Mouse (Mus musculus) c-Kit-positive CD71-negative TER-119-negative erythroid progenitor cells, embryonic 14.5 days (primary cell): ENCODE measurements around the gene Nus1.
A peak's percentile ranks its signal among the peaks of the same experiment; 100 is the strongest.

Experiments used
- DNase-seq: peaks from one replicate; pipeline ENCODE4 v3.0.0-alpha.2; 2013; ENCODE audit warnings: low read depth

Nus1 gene

GRCm38 (mm10) chr10:52417998-52418860 lies 882 bp downstream of the Nus1 start:
- DNase-seq = peak; percentile 7

GRCm38 (mm10) chr10:52418931-52419330 lies 1.6 kb downstream of the Nus1 start:
- DNase-seq = no peak

DNA sequence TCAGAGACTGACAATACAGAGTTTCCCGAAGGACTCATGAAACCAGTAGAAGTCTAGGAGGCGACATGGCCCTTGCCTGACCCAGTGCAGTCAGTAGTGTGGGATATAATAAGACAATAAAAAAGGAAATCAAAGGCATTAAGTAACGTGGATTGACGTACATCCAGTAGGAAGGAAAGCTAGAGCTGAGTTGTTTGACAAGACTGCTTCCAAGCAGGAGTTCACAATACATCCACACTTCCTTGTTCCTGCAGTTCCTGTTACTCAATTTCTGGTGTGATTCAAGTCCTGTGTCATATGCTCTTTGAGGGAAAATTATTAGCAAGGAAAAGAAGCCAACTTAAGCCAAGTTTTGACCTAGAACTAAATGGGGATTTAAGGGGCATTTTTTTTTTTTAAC lies 2.1 kb downstream of the Nus1 start:
- no peak for DNase-seq

DNA sequence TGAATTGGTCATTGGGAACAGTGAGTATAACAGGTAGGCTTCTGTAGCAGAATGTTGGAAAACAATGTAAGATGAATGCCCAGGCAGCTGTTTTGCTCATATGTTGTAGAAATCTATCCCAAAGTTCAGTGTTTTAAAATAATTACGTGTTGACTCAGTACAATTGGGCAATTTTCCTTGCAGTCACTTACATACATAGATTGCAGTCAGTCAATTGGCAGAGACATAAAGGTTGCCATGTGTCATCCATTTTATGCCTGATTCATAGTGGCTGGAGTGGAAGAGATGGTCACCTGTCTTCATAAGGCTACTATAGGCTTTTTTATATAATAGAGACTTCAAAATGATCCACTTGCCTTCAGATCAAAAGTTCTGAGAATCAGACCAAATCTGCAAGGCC lies 3.2 kb downstream of the Nus1 start:
- no peak for DNase-seq

GRCm38 (mm10) chr10:52421716-52422115 lies 4.4 kb downstream of the Nus1 start:
- DNase-seq = no peak

GRCm38 (mm10) chr10:52423097-52423496 lies 5.8 kb downstream of the Nus1 start:
- DNase-seq = peak; percentile 7

DNA sequence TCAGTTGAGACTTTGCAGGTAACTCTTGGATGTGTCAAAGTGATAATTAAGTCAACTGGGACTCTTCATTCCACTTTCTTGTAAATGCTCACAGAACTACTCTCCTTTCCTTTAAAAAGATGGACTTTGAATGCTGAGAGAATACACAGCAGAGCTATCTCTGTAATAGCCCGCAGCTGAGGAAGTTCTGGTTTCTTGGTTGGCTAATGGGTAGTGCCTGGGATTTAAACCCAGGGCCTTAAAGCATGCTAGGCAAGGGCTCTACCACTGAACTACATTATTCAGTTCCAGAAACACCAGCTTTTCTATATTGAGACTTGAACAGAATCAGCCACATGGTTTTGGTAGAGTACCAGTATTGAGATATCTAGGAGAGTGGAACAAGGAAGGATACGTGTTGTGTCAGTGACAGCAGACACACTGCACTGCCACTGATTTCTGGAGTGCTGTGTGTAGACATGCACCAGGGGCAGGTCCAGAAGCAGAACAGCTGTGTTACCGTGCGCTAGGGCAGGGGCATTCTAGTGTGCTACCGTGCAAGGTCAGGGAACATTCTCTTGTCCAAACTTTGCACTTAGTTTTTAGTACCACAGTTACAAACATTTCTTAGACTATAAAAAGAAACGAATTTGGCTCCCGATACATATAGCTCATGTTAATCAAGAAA lies 9.1 kb downstream of the Nus1 start:
- DNase-seq = no peak

- no peak for DNase-seq
These were observed 10.5 kb downstream of the Nus1 start for GRCm38 (mm10) chr10:52427634-52428415.

DNA sequence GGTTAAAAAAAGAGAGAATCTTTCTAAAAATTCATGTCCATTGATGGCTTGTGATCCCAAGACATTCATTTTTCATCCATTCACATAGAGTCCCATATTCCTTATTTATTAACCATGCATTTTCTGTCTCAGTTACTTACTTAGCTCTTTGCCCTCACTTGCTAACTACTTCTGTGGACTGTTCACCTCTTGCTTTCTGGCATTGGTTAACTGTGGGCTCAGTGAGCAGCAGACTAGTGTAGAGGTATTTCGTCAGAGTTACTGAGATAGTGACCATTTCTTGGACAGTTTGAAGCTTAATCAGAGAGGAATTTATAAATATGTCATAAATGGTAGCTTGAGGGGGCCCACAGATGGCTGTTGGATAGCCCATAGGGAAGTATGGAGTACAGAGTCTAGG lies 13.6 kb downstream of the Nus1 start:
- no peak for DNase-seq

GRCm38 (mm10) chr10:52434836-52435235 lies 17.5 kb downstream of the Nus1 start:
- DNase-seq = no peak

- no peak for DNase-seq
These were observed 43.3 kb downstream of the Nus1 start for GRCm38 (mm10) chr10:52460614-52461013.

GRCm38 (mm10) chr10:52463941-52464739 lies 46.8 kb downstream of the Nus1 start:
- no peak for DNase-seq

DNA sequence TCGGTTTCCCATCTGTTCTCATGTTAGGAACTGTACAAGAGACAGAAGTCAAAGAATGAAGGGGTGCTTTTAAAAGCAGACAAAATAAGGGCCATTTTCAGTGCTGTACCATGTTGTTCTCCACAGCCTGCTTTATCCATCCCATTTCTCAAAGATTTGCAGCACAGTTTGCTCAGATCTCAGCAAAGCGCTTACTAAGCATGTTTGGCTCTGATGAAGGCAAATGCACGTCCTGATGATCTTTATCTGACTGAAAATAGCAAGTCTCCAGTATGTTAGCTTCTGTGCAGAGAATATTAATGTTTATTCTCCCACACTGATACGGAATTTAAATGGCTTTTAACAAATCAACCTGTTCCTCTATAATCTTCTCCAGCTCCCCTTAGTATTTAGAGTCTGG lies 54.2 kb downstream of the Nus1 start:
- DNase-seq = no peak
